Mouse (Mus musculus) MN1 (cell line): ENCODE measurements around the gene Polr2g.
"Not testable (repeated sequence)": the region's sequence is repeated elsewhere in the genome, so short reads cannot be mapped to it uniquely, and the experiment has no call there.

Experiments
- DNase-seq: peaks from one replicate; pipeline ENCODE4 v3.0.0-alpha.2; 2016; ENCODE audit warnings: low spot score

Gene Polr2g

GRCm38 (mm10) chr19:8798264-8798946 is at the start of gene Polr2g:
Gene Polr2g (minus strand): TSS chr19:8798577.
- peak; percentile 85 for DNase-seq

GRCm38 (mm10) chr19:8844371-8845129 is 46.2 kb upstream of the Polr2g start:
- DNase-seq, result peak; percentile 79

GRCm38 (mm10) chr19:8842961-8843360 is 44.6 kb upstream of the Polr2g start:
- no peak for DNase-seq

GRCm38 (mm10) chr19:8841012-8841411 is 42.6 kb upstream of the Polr2g start:
- no peak for DNase-seq

- peak; percentile 54 for DNase-seq
Measured at GRCm38 (mm10) chr19:8839908-8840791, 41.8 kb upstream of the Polr2g start.

- no peak for DNase-seq
Measured at GRCm38 (mm10) chr19:8839103-8839907, 40.9 kb upstream of the Polr2g start, which contains the start of gene Gng3. Gene Gng3 (minus strand): TSS chr19:8839194.

- no peak for DNase-seq
Measured at GRCm38 (mm10) chr19:8838041-8838730, 39.8 kb upstream of the Polr2g start.

GRCm38 (mm10) chr19:8837251-8837791 is 38.9 kb upstream of the Polr2g start, which contains the start of gene Bscl2:
Gene Bscl2 (plus strand): TSS chr19:8837467.
- DNase-seq, result no peak

GRCm38 (mm10) chr19:8836327-8836726 is 38.0 kb upstream of the Polr2g start:
- DNase-seq, result not testable (repeated sequence)

- no peak for DNase-seq
Measured at GRCm38 (mm10) chr19:8832971-8833370, 34.6 kb upstream of the Polr2g start.

GRCm38 (mm10) chr19:8831262-8831661 is 32.9 kb upstream of the Polr2g start:
- DNase-seq, result no peak

GRCm38 (mm10) chr19:8830664-8831063 is 32.3 kb upstream of the Polr2g start:
- no peak for DNase-seq

GRCm38 (mm10) chr19:8829660-8830059 is 31.3 kb upstream of the Polr2g start, which contains the start of gene AC129217.1:
Gene AC129217.1 (plus strand): TSS chr19:8829773.
- DNase-seq, result no peak

GRCm38 (mm10) chr19:8822696-8823095 is 24.3 kb upstream of the Polr2g start:
- DNase-seq, result no peak

GRCm38 (mm10) chr19:8821146-8821545 is 22.8 kb upstream of the Polr2g start:
- no peak for DNase-seq

GRCm38 (mm10) chr19:8820424-8820956 is 22.1 kb upstream of the Polr2g start:
- DNase-seq, result no peak

GRCm38 (mm10) chr19:8819596-8820423 is 21.4 kb upstream of the Polr2g start, which contains the start of gene Hnrnpul2:
Gene Hnrnpul2 (plus strand): TSS chr19:8820010.
- peak; percentile 96 for DNase-seq

GRCm38 (mm10) chr19:8818801-8819595 is 20.6 kb upstream of the Polr2g start, which contains the start of gene Ttc9c:
Gene Ttc9c (minus strand): TSS chr19:8819333.
- peak; percentile 97 for DNase-seq
